Mouse (Mus musculus) frontal cortex, adult (tissue): ENCODE measurements at regions not wholly inside any gene's neighbourhood (a gene's known extent, or its start where the extent isn't known, plus 50 kb on each side); places are given as distances from the start of the nearest gene placed in this dataset.
A peak's percentile ranks its signal among the peaks of the same experiment; 100 is the strongest.

Experiments
- ATAC-seq: cut with Nextera tagmentation; 2 replicates; pipeline ENCODE4 v1.9.2; 2017; ENCODE audit warnings: mild to moderate bottlenecking, moderate library complexity, mixed read lengths; ENCODE audit not compliant: low TSS enrichment

- no peak for ATAC-seq
Measured at GRCm38 (mm10) chr6:100390258-100390910, 103.1 kb upstream of the Rybp start.

DNA sequence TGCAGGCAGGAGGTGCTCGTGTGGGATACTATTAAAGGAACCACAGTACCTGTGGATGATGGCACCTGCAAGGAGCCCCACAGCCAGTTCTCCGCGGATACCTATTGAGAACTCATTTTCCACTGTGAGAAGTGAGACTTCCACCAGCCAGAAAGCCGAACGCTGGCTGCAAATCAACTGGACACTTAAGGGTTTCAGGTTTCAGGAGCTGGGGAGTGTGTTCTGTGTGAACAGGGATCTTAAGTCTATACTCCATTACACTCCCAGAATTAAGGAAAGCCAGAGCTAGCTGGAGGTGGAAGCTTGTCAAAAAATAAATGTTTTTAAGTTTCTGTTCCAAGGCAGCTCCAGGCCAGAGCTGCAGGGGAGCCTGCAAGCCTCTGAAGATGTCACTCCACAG is 99.8 kb upstream of the Rybp start:
- ATAC-seq, result no peak

DNA sequence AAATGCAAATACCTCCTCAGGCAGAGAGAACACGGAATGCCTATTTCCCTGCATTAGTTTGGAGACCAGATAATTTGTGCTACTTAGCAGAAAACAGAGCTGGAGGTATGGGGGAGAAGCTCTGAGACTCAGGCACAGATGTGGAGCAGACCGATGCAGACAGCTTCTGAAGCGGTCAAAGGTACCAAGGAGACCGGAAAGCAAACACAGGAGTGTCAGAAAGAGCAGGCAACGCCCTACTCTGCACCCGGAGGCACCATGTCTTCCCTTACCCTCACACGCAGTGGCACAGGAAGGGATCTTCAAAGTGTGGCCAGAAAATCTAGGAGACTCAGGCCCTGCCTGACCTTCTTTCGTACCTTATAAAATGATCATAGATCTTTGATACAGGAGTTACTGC is 98.4 kb upstream of the Rybp start:
- ATAC-seq, result no peak

DNA sequence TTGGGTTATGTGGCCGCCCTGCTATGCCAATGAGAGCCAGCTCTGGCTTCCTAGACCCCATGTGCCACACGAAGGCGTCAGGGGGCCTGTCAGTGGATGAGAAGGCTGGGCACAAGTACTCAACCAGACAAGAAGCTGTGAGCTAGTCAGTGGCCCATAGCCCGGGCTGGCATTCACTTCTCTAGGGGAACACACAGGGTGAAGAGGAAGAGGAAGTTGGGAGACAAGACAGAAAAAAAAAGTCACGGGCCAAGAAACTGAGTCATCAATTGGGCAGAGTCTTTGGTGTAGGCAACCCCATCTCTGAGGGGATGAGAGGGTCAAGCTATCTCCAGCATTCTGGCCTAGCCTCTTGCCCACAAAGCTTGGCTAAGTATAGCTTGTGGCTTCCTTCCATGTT is 93.8 kb upstream of the Rybp start:
- ATAC-seq, result no peak

DNA sequence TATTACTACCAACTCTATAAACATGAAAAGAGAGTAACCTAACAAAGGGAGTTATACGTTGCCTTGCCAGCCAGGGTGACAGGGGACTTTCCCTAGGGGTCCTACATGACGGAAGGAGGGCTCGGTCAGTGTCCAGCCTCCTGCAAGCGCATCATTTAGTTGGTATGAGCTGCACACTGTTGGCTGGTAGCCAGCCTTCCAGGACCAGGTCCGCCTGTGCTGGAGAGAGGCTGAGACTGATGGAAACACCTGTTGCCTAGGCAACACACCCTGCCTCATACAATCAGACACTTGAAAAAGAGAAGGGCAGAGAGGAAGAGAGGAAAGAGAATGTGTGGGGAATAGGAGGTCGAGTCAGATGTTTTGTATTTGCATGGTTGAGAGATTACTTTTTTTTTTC is 93.3 kb upstream of the Rybp start:
- no peak for ATAC-seq

GRCm38 (mm10) chr6:100379792-100380191 is 92.5 kb upstream of the Rybp start:
- ATAC-seq, result no peak

- ATAC-seq, result 0 out of 2 replicates have a peak, but pooled peaks have one; percentile 31
Measured at GRCm38 (mm10) chr6:100378533-100378874, 91.2 kb upstream of the Rybp start.

- no peak for ATAC-seq
Measured at GRCm38 (mm10) chr6:100377828-100378532, 90.7 kb upstream of the Rybp start.

DNA sequence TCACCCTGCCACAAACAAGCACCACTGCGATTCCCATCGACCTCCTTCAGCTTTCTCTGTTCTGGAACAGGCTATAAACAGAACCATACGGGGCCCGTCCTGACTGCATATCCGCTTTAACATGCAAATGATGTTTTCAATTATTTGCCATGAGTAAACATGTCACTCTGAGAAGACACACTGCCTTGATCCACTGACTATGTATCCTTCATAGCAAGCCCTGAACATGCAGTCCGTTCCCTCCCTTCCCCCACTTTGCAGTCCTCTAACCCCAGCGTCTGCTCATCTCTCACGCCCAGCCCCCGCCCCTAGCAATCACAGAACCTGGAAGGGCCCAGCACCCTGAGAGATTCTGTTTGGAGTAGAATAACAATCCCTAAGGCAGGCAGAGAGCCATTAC is 89.4 kb upstream of the Rybp start:
- no peak for ATAC-seq

DNA sequence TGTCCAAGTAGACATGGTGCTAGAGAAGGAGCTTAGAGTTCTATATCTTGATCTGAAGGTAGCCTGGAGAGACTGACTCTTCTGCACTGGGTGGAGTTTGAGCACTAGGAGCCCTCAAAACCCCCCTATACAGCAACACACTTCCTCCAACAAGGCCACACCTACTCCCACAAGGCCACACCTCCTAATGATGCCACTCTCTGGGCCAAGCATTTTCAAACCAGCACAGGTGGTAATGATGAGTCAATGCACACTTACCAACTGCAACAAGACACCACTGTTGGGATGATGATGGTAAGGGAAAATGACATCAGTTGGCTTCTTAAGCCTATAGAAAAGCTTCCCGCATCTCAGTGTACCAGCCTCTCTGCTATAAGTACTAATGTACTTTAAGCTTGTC is 83.5 kb upstream of the Rybp start:
- ATAC-seq, result no peak

DNA sequence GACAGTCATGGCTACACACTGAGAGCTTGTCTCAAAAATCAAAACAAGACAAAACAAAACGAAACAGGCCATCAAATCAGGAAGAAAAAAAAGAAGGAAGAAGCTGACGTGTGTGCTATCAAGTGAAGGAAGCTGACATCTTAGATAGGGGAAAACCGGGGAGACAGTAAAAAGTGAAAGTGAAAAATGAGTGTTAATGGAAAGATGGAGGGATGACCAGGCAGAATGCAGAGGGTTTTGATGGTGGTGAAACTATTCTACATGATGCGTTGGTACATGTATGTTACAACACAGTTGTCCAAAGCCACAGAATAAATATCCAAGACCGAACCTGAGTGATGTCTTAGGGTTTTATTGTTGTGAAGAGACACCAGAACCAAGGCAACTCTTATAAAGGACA is 83.1 kb upstream of the Rybp start:
- no peak for ATAC-seq

DNA sequence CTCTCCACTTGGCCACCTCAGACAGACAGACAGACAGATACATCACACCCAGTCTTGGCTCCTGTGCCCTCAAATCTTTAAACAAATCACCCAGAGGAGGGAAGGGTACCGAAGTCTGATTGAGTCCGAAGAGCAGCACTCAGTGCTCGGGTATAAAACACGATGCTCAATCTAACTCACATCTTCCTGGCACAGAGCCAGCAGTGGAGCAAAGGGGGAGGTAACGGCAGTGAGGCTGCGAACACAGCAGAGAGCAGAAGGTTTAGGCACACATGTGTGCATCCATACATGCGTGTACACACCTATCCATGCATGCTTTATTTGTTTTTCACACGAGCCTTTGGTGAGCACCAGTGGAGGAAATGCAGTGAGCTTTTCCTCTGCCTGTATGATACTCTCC is 78.9 kb upstream of the Rybp start:
- no peak for ATAC-seq

DNA sequence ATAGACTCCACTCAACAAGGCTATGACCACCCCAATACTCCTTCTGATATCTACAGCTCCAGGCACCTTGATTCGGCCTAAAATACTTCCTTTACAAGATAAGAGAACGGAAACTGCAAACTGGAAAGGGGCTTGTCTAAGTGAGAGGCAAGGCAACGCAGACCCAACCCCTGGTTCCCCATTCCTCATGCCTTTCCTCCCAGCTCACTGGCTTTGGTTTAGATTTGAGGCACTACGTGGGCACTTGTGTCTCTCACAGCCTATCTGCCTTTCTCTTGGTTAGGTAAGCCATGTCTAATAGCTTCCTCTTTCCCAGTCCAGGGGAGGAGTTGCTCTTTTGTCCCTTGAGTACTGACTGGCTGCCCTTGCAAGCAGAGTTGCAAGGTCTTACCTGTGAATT is 78.5 kb upstream of the Rybp start:
- ATAC-seq, result no peak

- peak; percentile 94 for ATAC-seq
Measured at GRCm38 (mm10) chr6:100363683-100364082, 76.4 kb upstream of the Rybp start.

DNA sequence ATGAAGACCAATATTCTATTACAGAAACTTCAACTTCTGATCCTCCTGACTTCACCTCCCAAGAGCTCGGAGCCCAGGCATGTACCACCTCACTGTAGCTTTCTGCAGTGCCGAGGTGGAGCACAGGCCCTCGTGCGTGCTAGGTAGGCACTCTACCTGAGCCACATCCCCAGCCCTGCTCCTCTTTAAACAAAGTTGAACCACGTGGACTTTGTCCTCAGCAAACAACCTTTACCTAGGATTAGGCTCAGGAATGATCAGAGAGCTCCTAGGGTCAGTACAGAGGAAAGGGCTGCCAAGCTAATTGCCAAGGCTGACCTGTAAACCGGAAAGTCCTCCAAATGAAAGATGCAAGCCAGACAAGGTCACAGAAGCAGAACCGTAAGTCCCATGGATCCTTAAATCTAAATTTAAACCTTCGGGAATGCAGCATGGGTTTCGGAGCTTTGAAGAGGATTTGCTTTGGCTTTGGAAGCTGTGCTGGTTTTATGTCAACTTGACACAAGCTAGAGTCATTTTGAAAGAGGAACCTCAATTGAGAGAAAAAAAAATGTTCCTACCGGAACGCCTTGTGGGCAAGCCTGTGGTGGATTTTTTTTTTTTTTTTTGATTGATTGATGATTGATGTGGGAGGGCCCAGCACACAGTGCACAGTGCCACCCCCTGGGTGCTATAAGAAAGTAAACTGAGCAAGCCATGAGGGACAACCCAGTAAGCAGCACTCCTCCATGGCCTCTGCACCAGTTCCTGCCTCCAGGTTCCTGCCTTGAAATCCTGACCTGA is 69.5 kb upstream of the Rybp start:
- no peak for ATAC-seq

DNA sequence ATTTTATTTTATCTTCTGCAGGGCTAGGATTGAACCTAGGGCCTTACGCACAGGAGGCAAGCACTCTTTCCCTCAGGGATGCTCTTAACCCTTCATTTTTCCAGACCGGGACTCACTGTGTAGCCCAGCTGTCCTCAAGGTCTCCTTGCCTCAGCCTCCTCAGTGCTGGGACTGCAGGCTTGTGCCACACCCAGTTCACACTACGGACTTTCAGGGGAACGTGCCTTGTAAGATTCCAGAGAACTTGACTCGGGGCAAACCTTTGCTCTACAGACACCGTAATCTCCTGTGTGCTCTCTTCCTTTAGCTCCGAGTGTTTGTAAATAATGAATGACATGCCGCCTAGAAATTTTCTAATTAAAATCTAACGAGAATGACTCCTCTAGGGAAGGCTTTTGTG is 68.6 kb upstream of the Rybp start:
- no peak for ATAC-seq

- ATAC-seq, result no peak
Measured at GRCm38 (mm10) chr6:100347481-100347880, 60.2 kb upstream of the Rybp start.

DNA sequence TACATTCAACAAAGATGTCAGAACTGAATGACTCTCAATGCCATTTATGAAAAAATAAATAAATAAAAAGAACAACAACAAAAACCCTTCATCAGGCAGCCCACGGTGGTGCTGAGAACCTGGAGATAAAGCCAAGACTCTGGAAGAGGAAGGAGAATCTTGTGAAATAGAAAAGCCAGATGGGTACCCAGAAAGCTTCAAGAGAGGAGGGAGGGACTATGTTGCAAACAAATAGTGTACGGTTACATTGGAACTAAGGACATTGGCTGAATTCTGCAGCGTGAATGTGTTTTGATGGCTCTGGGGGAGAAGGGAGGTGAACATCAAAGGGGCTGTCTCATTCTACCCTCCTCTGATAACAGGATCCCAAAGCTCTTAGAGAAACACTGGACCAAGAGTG is 57.8 kb upstream of the Rybp start:
- no peak for ATAC-seq

- peak; percentile 44 for ATAC-seq
Measured at GRCm38 (mm10) chr6:100341305-100342290, 54.3 kb upstream of the Rybp start.

DNA sequence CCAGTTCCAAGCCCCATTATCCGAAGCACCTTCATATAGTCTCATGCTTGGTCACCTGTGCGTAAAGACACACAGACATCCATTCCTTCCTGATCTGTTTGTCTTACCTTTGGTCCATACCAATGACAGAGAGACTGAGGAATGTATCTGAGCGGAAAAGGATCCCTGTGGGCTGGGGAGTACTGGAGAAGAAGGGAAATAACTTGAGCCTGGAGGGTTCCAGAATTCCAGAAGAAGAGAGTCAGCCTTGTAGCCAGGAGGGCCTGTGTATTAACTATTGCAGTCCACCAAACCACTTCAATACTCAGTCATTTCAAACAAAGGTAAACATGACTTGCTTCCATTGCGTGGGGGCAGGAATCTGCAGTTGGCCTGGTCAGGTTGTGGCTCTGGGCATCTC is 51.0 kb upstream of the Rybp start:
- ATAC-seq, result no peak
